Mouse (Mus musculus) adrenal gland, postnatal 10 days (tissue): ENCODE data around the gene Oxt. TPM values are rescaled to one million over a fixed set of nuclear protein-coding genes. Genes with fewer than 3 reads are reported as not detected.
A peak's percentile ranks its signal among the peaks of the same experiment; 100 is the strongest.

Experiments
- DNase-seq: peaks from one replicate; pipeline ENCODE4 v3.0.0; 2021; ENCODE audit warnings: mixed read lengths
- long read RNA-seq, 2 experiments: library from polyadenylated mRNA; stranded (forward); transcript quantifications; one replicate each; pipeline ENCODE4 v2.0.0; 2021
- total RNA-seq, 2 experiments: library from RNA; stranded (reverse); gene quantifications; 2 replicates each; pipeline ENCODE4 v1.2.3; 2021

The Oxt gene
- total RNA-seq = not detected
- long read RNA-seq, experiment 1 = 0 reads
- long read RNA-seq, experiment 2 = 0 reads

DNA sequence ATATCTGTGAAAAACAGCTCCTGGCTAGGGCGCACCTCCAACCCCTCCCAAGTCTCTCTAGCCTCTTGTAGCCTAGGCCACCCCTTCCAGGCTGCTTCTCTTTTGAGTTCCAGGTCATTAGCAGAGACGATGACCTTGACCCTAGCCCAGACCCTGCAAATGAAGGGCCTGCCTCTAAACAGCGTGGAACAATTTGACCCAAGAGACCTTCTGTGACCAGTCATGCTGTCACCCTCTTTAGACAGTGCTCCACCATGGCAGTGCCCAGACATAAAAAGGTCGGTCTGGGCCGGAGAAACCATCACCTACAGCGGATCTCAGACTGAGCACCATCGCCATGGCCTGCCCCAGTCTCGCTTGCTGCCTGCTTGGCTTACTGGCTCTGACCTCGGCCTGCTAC, at the start of gene Oxt:
TSS of gene Oxt (plus strand) at position 301 of the 400 bp plus-strand sequence.
- no peak for DNase-seq

DNA sequence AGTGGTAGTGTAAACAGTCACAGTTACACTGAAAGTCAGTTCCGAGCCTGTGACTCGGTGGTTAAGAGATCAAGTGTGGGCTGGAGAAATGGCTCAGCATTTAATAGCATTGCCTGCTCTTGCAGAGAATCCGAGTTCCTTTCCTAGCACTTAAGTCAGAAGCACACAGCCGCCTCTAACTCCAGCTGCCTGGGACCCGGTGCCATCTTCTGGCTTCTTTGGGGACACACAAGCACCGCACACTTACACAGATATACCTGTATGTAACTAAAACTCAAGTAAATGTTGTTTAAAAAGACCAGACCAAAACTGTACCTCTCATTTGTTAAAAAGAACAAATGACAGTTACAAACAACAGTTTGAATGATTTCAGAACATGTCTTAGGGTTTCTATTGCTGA, 47.5 kb upstream of the Oxt start:
- DNase-seq = no peak

DNA sequence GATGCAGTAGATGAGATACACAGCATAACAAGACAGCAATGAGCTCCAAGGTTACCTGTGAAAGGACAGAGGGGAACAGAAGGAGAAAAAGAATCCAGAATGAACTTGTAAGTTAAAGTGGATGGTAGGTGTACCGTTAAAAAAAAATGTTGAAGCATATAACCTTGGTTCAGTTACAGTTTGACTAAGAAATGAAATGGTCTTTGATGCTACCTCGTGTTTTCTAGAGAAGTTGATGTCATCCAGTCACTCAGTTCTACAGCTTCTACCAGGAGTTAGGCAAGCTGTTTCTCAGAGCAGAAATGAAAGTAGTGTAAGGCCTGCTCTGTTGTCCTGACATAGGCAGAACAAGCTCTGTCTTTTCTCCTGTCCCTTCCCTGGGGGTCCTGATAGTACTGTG, 46.7 kb upstream of the Oxt start:
- DNase-seq = no peak

DNA sequence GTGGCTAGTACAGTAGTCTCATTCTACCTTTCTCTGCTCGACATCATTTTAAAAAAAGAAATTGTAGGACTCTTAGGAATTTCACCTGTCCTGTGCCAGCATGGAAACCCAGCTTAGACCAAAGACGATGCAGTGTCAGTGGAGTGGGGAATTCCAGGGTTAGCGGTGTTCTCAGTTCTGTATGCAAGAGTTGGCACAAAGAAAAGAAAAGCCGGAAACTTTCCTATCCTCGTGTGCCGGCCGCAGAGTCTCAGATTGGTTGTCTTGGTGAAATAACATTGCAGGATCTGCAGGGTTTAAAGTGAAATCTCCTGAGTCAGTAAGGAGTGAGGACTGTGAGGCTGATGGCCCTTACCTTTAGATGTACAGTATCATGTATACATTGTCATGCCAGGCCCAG, 46.0 kb upstream of the Oxt start:
- DNase-seq = no peak

DNA sequence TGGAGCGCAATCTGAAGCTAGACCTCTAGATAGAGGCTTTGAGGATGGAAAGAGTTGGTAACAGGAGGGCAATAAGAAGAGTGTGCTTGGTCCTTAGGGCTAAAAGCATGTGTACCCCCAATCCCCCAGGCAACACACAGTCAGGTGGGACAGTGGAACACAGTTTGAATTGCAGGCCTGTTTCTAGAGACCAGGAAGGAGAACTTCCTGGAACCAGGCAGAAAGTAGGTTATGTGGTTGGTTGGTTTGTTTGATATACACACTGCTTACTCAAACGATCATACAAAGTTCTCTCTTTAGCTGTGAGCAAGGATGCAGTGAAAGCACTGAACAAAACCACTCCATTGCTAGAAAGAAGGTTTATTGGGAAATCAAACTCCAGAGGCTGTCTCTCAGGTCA, 43.8 kb upstream of the Oxt start:
- no peak for DNase-seq

DNA sequence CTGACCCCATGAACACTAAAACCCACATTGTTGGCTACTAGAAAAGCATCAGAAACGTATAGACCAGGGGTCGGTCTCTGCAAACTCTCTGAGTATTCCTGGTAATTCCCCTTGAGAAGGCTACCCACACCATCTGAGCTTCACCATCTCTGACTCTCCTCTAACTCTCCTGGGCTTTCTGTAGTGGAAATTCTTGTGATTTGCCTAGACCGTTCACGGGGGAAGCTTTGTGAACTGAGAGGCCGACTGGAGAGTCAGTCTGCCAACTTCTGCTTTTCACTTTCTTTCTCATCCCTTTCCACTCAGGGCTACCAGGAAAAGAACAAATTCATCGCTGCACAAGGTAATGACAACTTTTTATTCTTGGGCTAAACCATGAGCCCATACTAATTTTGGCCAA, 41.0 kb upstream of the Oxt start:
- no peak for DNase-seq

DNA sequence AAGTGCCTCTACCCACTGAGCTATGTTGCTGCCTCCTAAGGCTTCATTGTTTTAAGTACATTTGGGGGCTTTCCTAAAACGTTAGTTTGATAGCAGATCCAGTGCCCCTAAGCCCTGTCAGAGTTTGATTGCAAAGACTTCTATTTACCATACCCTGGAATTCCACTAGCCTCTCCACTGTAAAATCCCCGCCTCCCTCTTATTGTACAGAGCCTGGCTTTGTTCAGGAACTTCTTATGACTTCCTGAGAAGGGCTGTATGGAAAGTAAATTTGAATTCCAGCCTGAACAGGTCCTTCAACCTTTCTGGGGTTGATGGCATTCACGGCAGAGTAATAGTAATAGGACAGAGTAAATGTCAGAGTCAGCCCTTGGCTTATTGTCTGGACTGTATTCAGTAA, 39.1 kb upstream of the Oxt start:
- DNase-seq = no peak

DNA sequence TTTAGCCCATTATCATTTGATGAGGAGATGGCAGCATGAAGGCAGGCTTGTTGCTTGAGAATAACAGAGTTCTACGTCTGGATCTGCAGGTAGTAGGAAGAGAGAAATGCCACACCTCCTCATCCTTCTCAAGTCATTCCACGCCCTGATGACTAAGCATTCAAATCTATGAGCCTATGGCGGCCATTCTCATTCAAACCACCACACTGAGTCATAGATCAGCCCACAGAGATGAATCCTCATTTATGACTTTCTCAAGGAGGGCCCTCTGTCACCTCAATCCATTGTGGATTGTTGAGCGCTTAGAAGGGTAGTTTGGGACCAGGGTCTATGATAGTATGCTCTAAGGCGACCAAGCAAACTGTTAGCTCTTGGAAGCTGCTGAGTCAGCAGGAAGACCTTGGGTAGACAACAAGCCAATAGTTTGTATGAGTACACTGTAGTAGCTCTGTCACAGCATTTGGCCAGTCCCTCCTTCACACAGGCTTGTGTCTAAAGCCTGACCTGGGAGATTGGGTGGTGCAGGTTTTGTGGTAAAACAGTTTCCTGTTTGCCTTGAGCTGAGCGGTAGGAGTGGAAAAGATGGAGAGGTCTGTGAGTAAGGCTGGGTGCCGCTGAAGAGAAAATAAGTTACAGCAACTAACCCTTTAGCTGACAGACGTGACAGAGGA, 37.0 kb upstream of the Oxt start:
- no peak for DNase-seq

DNA sequence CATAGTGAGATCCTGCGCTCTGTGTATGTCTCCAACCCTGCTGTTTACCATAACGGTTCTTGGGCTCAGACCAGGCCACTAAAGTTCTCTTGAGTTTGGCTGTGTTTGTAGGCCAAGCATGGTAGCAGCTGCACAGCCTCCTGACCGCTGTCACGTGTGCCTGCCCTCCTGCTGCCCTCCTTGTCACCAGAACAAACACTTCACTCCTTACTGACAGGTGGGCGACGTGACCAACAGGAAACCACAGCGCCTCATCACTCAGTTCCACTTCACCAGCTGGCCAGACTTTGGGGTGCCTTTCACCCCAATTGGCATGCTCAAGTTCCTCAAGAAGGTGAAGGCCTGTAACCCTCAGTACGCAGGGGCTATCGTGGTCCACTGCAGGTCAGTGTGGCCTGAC, 35.7 kb upstream of the Oxt start:
- DNase-seq = no peak

DNA sequence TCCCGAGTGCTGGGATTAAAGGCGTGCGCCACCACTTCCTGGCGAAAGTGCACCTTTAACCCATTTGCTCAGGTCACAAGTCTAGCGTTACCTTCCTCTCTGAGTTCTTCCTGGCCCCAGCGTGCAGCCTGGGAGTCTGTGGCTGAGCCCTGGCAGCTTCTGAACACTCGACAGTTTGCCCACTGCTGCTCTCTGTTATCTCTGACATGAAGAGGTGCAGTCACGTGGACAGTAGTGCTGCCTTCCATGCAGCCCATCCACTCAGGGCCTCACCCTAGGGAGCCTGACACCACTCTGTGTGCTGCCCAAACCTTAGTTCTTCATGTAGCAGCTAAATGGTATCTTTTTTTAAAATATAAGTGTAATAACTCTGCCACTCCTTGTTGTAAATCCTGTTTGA, 29.0 kb upstream of the Oxt start:
- DNase-seq = no peak

DNA sequence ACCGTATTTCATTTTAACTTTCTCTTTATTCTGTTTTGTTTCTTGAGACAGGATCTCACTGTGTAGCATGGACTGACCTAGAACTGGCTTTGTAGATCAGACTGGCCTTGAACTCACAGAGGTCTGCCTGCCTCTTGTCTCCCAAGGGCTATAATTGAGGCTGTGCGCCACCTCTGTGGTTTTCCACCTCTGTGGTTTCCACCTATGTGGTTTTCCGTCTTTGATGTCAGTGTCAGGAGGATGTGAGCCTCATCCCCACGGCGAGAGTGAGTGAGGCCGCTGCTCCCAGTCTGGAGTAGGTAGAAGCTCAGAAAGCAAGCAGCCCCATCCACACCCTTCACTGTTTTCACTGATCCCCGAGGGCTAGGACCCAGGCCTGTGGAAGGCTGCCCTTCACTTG, 21.1 kb upstream of the Oxt start:
- DNase-seq = no peak

DNA sequence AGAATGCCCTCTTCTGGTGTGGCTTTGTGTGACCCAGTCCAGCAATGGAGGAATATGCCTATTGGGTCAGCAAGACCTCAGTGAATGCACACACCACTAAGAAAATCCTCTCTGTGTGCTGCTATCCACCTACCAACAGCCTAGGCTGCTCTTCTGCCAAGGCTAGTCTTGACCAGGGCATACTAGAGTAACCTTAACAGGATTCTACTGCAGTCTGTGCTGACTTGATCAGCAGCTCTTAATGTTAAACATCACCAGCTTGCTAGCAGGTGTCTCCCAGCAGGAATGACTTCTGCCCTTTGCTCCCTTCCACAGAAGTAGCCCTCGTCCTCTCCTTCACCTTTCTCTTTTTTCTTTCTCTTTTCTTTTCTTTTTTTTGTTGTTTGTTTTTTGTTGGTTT, 19.7 kb upstream of the Oxt start:
- no peak for DNase-seq

DNA sequence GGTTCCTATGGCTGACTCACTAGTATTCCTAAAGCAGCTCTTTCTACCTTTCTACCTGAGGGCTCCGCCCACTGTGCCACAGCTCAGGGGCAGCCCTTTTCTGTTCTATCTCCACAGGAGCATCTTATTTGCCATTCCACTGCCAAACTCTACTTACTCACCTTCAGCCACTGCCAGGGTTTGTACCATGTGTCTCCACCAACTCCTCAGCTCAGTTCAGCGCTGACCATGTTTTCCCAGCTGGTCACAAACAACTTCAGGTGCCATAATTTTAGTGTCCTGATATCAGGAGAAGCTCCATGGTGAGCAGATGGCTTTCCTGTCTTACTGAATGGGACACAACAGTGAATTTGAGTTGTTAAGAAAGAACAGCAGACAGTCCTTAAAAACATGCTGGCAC, 18.5 kb upstream of the Oxt start:
- DNase-seq = no peak

DNA sequence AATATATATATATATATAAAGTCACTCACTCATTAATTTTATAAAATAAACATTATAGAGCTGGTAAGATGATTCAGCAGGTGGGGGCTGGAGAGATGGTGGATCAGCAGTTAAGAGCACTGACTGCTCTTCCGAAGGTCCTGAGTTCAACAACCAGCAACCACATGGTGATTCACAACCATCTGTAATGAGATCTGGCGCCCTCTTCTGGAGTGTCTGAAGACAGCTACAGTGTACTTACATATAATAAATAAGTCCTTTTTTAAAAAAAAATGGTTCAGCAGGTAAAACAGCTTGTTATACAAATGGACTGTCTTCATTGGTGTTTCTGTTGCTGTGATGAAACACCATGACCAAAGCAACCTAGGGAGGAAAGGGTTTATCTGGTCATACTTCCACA, 18.0 kb upstream of the Oxt start:
- no peak for DNase-seq

DNA sequence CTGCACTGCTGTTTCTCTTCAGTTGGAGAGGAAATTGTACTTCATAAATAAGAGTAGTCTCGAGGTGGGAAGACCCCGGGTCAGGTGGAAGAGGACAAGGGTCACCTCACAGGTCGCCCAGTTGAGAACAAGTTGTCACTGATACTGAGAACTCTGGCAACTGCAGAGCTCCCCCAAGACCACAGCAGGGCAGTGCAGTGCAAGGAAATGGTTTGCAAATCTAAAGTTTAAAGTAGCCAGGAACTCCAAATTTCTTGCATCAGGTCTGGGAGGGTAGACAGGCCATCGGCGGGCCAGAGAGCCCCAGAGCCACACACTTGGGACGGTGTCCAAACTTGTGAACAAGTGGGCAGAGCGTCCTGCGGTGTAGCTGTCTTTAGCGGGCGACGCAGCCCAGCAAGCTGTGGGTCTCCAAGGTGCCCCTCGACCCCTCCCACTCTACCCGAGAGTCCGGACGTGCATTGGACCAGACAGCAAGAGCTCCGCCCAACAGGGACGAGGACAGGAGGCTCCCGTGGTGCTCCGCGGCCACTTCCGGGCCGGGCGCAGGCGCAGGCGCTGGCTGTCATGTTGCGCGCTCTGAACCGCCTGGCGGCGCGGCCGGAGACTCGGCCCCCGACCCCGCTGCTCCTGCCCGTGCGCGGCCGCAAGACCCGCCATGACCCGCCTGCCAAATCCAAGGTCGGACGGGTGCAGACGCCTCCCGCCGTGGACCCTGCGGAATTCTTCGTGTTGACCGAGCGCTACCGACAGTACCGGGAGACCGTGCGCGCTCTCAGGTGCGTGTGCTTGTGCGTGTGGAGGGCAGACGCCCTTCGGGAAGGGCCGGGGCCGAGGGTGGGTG, 12.5 kb upstream of the Oxt start, which contains the start of gene Mrps26:
TSS of gene Mrps26 (plus strand) at position 531 of the 844 bp plus-strand sequence.
- DNase-seq = peak; percentile 95

DNA sequence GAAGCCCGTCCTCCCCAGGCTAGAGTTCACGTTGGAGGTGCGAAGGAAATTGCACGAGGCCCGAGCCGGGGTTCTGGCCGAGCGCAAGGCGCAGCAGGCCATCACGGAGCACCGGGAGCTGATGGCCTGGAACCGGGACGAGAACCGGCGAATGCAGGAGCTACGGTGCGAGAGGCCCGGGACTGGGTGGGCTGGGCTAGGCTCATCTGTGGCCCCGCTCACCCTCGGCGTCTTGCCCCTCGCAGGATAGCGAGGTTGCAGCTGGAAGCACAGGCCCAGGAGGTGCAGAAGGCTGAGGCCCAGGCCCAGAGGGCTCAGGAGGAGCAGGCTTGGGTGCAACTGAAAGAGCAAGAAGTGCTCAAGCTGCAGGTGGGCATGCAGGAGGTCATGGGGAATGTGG, 11.9 kb upstream of the Oxt start:
- no peak for DNase-seq

DNA sequence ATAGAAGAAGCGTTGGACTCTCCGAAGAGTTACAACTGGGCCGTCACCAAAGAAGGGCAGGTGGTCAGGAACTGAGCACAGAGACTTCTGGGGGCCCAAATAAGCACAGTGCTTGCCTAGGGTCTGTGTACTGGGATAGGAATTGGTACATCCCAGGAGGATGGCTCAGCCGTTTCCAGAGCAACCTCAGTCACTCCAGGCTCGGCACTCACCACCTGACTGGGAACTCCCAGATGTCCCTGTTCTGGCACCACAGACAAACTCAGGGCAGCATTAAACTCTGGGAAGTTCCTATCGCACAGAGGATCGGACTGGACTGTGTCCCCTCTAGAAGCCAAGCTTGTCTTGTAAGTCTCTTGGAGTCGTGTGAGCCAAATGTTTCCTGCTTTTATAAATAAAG, 11.0 kb upstream of the Oxt start:
- DNase-seq = no peak

DNA sequence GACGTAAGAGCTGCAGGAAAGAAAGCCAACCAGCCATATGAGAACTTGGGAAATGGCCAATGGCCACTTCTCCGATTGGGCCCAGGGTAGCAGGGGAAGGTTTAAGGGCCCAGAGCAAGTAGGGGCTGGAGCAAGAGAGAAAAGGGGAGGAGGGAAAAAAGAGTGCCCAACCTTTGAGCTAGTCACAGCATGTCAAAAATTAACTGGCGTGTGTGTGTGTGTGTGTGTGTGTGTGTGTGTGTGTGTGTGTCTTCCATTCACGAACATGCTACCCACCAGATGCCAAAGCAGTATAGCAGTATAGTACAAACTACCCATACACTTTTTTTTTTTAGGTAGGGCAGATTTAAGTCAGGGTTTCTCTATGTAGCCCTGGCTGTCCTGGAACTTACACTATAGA, 7.1 kb upstream of the Oxt start:
- no peak for DNase-seq

DNA sequence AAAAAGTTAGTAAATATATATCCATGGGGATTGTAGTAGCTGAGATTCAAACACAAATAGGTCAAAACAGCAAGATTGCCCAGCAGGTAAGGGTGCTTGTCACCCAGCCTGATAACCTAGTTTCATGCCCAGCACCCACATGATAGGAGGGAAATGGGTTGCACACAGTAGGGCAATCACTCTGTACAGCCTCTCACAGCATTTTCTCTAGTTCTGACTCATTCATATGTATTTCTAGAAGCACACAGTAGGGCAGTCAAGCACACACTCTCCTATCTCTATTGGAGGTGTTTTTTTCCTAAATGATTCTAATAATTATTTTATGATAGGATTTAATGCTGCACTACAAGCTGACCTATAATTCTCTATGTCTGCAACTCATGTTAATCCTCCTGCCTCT, 6.0 kb upstream of the Oxt start:
- no peak for DNase-seq

DNA sequence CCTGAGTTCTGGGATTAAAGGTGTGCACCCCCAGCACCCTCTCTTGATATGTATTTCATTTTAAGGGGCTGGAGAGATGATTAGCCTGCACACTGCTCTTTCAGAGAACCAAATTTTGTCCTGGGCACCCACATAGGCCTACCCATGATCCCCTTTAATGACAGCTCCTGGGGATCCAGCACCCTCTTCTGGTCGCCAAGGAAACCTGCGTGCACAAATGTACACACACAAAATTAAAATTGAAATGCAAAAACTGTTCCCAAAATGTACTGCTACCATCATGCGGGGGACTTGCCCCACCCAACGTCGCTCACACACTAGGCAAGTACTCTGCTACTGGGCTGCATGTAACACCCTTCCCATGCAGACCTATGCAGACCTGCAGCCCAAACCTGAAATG, 1.0 kb upstream of the Oxt start:
- no peak for DNase-seq

DNA sequence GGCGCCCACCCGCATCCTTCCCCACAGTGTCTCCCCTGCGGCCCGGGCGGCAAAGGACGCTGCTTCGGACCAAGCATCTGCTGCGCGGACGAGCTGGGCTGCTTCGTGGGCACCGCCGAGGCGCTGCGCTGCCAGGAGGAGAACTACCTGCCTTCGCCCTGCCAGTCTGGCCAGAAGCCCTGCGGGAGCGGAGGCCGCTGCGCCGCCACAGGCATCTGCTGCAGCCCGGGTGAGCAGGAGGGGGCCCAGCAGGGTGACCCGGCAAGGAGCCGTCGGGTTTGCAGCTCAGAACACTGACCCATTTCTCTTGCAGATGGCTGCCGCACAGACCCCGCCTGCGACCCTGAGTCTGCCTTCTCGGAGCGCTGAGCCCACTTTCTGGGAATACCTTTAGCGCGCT, 591 bp downstream of the Oxt start:
- peak; percentile 36 for DNase-seq

DNA sequence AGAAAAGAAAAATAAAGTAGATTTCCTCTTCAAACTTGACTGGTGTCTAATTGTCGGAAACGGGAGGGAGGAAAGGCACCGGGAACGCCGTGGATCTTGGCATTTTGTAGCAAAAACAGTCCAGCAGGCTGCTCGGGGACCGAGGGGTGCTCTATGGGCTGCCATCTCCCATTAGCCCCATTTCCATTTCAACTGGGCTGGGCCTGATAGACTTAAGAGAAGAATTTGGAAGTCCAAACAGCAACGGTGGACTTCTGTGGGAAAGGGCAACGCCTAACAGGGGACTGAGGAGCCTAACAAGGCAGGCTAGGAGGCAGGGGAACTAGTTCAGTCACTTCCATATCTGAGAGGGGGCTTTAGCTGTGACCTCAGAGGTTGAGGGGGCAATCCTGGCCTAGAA, 1.0 kb downstream of the Oxt start:
- no peak for DNase-seq

DNA sequence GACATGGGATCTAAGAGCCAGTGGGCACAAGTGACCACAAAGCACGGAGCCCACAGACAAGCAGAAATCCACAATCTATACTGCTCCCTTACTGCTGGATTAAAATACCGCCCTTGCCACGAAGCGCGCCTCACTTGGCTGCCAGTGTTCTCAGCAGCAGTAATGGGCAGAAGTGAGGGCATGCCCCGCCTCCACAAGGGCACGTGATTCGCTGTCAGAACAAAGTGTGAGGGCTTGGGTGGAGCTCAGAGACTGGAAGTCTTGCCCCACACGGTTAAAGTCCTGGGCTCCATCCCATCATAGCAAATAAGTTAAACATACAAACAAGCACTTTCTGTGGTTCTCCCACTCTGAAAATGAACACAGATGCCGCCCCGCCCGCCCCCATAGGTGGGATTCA, 1.7 kb downstream of the Oxt start:
- peak; percentile 66 for DNase-seq

DNA sequence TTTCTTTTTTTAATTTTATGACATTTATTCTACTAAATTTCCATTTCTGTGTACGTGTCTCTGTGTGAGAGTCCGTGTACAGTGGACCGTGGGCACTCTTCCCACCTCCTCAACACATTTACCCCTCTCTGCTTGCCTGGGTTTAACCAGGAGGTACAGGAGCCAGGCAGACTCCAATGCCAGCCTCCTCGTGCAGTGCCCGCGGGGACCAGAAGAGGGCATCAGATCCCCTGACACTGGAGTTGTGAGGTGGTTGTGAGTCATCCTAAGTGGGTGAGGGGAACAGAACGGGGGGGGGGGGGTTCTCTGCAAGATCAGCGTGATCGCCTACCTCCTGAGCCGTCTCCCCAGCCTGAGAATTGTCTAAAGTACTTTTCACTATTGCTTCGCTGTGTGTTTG, 2.2 kb downstream of the Oxt start:
- peak; percentile 85 for DNase-seq
